Mouse (Mus musculus): ENCODE measurements at regions not wholly inside any gene's neighbourhood (a gene's known extent, or its start where the extent isn't known, plus 50 kb on each side); places are given as distances from the start of the nearest gene placed in this dataset.

DNA sequence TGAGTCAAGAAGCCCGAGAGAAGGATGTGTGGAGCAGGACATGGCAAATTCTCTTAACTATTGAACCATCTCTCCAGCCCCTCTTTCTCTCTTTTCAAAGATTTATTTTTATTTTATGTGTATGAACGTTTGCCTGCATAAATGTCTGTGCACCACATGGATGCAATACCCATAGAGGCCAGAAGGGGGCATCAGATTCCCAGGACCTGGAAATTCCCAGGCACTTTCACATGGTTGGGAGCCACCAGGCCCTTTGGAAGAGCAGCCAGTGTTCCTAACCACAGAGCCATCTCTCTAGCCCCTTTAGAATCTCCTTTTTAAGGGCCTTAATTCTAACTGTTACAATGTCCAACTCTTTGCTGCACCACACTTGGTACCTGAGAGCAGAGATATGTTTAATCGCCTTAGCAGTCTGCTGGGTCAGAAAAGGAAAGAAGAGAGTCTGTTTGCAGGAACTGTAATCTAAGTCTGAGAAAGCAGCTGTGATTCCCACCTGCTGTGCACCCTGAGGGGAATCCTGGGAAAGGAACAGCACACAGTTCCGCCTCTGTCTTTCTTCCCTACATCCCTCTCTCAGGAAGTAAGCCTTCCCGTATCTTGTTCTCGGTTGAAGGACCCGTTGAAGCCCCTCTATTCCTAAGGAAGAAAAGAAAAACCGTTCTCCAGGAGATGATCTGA lies 186.8 kb downstream of the Katnal1 start:
- no peak for DNase-seq (ENCODE audit: low spot score in 2 of 2)

GRCm38 (mm10) chr5:148741267-148742004 lies 187.7 kb downstream of the Katnal1 start:
- no peak for DNase-seq (ENCODE audit: low spot score in 2 of 2)

DNA sequence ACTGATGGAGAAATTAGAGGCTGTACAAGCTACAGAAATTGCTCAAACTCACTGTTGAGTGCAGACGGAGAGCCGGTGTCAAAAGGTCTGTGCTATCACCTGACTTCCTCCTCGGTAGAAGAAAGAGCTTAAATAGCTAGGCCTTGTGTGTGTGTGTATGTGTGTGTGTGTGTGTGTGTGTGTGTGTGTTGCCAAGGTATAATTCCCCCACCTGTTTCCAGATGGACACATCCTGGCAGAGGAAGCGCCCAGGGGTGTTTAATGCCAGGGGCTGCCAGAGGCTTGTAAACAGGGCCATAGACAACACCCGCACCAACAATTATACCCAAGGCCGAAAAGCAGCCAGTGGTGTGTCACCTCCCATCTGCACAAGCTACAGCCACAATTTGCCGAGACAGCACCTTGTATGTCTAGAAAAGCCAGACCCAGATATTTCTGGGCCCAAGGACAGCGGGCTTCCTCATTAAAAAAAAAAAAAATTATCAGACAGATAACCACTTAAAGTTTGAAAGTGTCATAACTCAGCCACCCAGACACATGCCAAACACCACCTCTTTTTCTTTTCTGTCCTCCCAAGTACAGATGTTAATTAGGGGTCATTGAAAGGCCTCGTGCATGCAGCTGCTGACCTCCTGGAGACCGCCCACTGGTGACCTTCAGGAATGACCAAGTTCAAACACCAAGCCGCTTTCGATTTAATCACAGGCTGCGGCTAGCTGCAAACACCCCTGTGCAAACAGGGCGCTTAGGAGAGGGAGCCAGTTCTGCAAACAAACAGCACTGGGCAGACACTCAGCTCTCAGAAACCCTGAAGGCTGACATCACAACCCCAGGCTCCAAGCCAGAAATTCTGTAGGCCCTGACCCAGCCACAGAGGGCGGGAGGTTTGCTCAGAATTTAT lies 188.0 kb upstream of the Ubl3 start:
- peak in 1 of 2 experiments; percentile 41 for DNase-seq (ENCODE audit: low spot score in 2 of 2)

DNA sequence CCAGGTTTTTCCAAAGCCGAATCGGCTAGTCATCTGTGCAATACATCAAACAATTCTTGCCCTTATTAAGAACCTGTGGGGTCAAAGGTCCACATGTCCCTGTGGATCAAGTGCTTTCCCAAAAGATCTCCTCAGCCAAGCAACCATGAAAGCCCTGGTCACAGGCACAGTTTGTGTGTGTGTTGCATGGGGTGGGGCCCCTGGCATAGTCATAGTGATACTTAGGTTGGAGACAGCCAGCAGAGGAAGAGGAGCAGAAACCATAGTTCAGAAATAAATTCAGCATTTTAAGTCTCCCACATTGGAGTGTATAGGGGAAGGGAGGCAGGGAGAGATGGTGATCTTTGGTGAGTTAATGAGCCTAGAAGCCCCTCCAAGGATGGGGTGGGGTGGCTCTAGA lies 187.1 kb upstream of the Ubl3 start:
- DNase-seq (ENCODE audit: low spot score in 2 of 2) = no peak

DNA sequence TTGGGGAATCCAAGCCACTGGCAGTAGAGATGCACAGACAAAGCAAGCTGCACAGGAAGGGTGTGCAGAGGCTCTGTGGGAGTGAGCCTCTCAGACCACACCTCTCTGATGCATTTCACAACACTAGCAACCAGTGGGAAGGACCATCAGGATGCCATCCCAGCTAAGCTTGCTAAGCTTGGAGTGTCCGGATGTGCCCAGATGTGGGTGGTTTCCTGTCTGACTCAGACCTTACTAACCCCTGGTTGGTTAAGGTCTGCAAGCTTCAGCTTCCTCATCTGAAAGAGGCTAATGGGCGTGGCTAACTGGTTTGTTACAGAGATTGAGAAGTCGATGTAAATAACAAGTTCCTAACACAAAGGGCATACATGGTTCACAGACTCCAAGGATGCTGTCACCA lies 186.6 kb upstream of the Ubl3 start:
- no peak for DNase-seq (ENCODE audit: low spot score in 2 of 2)

- DNase-seq (ENCODE audit: low spot score in 2 of 2) = no peak
Measured at GRCm38 (mm10) chr5:148729541-148729940, 177.0 kb upstream of the Ubl3 start.

DNA sequence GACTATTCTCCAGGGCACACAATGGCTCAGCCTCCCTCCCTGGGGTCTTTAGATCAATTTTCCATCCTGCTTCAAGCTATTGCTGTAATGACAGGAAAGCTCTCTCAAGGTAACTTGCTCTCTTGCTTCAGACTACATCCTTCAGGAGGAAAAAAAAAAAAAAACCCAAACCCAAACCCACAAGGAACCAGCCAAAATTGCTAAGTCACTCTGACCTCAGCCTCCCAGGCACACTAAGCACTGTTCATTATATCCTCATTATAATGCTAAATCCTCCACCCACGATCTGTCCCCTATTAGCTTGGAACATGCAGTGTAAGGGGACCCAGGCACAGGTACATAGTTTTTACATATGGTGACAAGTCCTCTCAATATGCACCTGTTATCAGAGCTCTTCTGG lies 175.9 kb upstream of the Ubl3 start:
- no peak for DNase-seq (ENCODE audit: low spot score in 2 of 2)

DNA sequence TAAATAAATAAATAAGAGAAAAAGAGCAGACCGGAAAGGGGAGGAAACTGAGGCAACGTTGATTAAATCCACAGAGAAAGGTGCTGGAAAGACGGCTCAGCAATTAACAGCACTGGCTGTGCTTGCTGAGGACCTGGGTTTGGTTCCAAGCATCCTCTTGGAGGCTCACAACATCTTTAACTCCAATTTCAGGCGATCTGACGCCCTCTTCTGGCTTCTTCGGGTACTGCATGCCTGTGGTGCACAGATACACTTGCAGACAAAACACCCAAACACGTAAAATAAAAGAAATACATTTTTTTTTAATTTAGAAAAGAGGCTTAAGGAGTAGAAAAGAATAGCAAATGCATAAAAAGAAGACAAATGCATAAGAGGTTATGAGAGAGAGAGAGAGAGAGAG lies 173.9 kb upstream of the Ubl3 start:
- no peak for DNase-seq (ENCODE audit: low spot score in 2 of 2)

DNA sequence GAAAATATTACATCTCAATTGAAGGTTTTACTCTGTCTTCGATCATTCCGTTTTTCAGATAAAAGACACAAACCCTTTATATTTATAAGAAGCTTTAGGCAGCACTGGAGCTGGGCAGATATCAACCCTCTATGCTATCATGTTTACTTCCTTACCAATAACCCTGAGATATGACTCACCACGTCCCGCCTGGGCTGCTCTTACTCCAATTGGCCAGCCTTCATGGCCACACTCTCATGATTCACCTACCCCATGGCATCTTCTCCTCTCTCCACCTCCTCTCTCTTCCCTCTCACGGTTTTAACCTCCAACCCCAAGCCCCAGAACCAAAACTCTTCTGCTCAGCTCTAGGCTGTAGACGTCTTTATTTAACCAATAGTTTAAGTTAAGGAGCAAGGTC lies 171.9 kb upstream of the Ubl3 start:
- DNase-seq (ENCODE audit: low spot score in 2 of 2) = peak in 1 of 2 experiments; percentile 37

- DNase-seq (ENCODE audit: low spot score in 2 of 2) = no peak
Measured at GRCm38 (mm10) chr5:148723677-148724227, 171.2 kb upstream of the Ubl3 start.

GRCm38 (mm10) chr5:148720604-148721003 lies 168.0 kb upstream of the Ubl3 start:
- no peak for DNase-seq (ENCODE audit: low spot score in 2 of 2)

- DNase-seq (ENCODE audit: low spot score in 2 of 2) = no peak
Measured at GRCm38 (mm10) chr5:148716633-148717032, 164.0 kb upstream of the Ubl3 start.

- no peak for DNase-seq (ENCODE audit: low spot score in 2 of 2)
Measured at GRCm38 (mm10) chr5:148715218-148715991, 162.8 kb upstream of the Ubl3 start.

DNA sequence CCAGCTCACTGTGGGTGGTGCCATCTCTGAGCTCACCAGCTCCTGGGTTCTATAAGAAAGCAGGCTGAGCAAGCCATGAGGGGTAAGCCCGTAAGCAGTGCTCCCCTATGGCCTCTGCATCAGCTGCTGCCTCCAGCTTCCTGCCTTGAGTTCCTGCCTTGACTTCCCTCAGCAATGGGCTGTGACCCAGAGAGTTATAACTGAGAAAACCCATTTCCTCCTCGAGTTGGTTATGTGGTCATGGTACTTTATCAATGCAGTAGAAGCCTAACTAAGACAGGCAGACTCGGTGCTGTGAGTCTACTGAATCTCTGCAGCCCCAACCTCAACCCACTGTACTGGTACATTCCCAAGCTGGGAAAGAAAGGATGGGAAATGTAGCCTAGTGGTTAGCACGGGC lies 162.2 kb upstream of the Ubl3 start:
- no peak for DNase-seq (ENCODE audit: low spot score in 2 of 2)

GRCm38 (mm10) chr5:148713796-148714195 lies 161.2 kb upstream of the Ubl3 start:
- DNase-seq (ENCODE audit: low spot score in 2 of 2) = no peak

DNA sequence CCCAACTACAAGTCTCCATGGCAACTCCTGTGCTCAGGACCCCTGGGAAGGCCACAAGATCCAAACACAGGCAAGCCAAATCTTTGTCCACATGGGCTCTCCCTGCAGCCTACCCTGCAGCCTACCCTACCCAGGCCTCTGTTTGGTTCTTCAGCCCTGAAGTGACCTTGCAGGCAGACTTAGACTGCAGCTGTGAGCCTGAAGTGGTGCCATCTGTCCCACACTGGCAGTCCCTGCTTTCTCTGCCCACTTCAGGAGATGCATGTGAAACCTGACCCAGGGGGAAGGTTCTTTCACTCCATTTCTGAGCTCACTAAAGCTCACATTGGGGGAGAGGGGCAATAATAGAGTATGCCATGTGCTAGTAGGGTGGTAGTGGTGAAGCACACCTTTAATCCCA lies 160.4 kb upstream of the Ubl3 start:
- no peak for DNase-seq (ENCODE audit: low spot score in 2 of 2)

GRCm38 (mm10) chr5:148711570-148711969 lies 159.0 kb upstream of the Ubl3 start:
- DNase-seq (ENCODE audit: low spot score in 2 of 2) = no peak

DNA sequence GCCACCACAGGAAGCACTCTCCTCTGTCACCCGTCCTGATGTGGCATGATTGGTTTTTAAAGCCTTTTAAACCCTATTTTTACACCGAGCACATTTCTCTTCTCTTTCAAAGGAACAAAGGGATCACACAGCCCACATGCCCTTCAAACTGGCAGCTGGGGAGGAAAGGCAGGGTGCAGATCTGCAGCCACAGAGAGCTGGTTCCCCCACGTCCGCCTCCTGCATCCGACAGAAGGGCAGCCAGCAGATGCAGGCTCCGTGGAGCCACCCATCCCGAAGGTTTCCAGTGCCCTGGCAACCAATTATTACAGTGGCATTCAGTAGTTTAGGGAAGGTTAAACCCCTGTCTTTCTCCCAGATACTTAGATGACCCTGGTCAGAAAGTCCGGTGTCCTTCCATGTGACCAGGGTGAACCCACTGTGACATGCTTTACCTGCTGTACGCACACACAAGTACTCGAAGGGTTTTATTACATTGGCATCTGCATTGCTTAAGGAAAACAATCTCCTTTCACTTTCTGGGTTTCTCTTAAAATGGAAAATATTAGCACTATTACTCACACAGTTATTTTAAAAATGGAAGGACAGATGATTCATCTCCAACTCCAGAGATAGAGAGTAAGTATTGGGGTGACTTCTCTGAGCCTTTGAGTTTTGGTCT lies 156.7 kb upstream of the Ubl3 start:
- no peak for DNase-seq (ENCODE audit: low spot score in 2 of 2)

GRCm38 (mm10) chr5:148708014-148708741 lies 155.6 kb upstream of the Ubl3 start:
- no peak for DNase-seq (ENCODE audit: low spot score in 2 of 2)

DNA sequence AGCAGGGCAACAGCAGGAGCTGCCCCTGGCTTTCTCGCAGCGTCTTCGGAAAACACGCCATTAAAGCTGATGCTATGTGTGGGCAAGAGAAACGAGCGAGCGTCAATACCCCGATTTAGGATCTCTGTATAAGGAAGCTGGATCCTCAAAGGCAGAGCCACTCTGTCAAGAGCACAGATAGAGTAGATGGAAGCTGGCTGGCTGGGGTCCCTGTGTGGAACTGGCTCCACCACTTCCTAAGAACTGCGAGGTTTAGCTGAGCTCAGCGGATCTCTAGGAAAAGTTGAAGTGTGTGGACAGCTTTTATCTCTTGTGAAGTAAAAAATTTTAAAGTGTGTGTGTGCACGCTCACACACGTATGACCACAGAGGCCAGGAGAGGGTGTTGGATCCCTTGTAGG lies 154.7 kb upstream of the Ubl3 start:
- DNase-seq (ENCODE audit: low spot score in 2 of 2) = no peak
